Mouse (Mus musculus) stomach, postnatal 0 days (tissue): ENCODE results near the gene Arsk. TPM values are rescaled to one million over a fixed set of nuclear protein-coding genes. Genes with fewer than 3 reads are reported as not detected.

Experiments
- ATAC-seq: fragments of 200-750 bp; cut with Nextera tagmentation; 2 replicates; pipeline ENCODE4 v1.8.0; 2017; ENCODE audit not compliant: low FRiP score, low TSS enrichment
- DNase-seq: peaks from one replicate; pipeline ENCODE4 v3.0.0-alpha.2; 2016; ENCODE audit warnings: low spot score
- H3K27ac ChIP-seq: fragments of 300-500 bp; sonication (generic); replicated peaks from 2 replicates; pipeline ENCODE4 v1.5.1; 2014; ENCODE audit warnings: mild to moderate bottlenecking, control low read depth
- H3K27me3 ChIP-seq: fragments of 300-500 bp; sonication (generic); 2 replicates; pipeline ENCODE4 v1.6.1; 2014; ENCODE audit warnings: low read length; ENCODE audit not compliant: control insufficient read depth, insufficient read depth
- H3K36me3 ChIP-seq: fragments of 300-500 bp; sonication (generic); 2 replicates; pipeline ENCODE4 v1.6.1; 2014; ENCODE audit warnings: low read length, mixed read lengths; ENCODE audit not compliant: control insufficient read depth, insufficient read depth
- H3K4me1 ChIP-seq: fragments of 300-500 bp; sonication (generic); replicated peaks from 2 replicates; pipeline ENCODE4 v1.6.1; 2014; ENCODE audit warnings: antibody characterized with exemption; ENCODE audit not compliant: control insufficient read depth, insufficient read depth
- H3K4me2 ChIP-seq: fragments of 300-500 bp; sonication (generic); replicated peaks from 2 replicates; pipeline ENCODE4 v1.6.1; 2014; ENCODE audit warnings: low read depth, mild to moderate bottlenecking, control low read depth, moderate library complexity
- H3K4me3 ChIP-seq: fragments of 300-500 bp; sonication (generic); 2 replicates; pipeline ENCODE4 v1.5.1; 2014; ENCODE audit warnings: low read depth, low read length, control low read depth
- H3K9ac ChIP-seq: fragments of 300-500 bp; sonication (generic); 2 replicates; pipeline ENCODE4 v1.6.1; 2014; ENCODE audit warnings: mild to moderate bottlenecking, low read length, control low read depth, mixed read lengths
- H3K9me3 ChIP-seq: fragments of 300-500 bp; sonication (generic); 2 replicates; pipeline ENCODE4 v1.6.1; 2016; ENCODE audit warnings: low read length; ENCODE audit not compliant: control insufficient read depth
- CTCF ChIP-seq: IDR thresholded peaks from 2 replicates; pipeline ENCODE4 v1.5.1; 2016; ENCODE audit warnings: antibody characterized with exemption, low read depth, mild to moderate bottlenecking, moderate library complexity
- EP300 ChIP-seq: optimal IDR thresholded peaks from 2 replicates; pipeline ENCODE3; 2016; ENCODE audit warnings: antibody characterized with exemption
- WGBS: fragments of 180-500 bp; shearing (Covaris S2); extraction: QIAGEN DNeasy Blood & Tissue Kit; methylation state at CpG from one replicate; pipeline ENCODE4 v1.1.7; 2014; 5-methylcytosine and 5-hydroxymethylcytosine counted together
- polyA plus RNA-seq: library from polyadenylated mRNA; unstranded; fragments of >200 nt; fragmentation: Nextera tagmentation; extraction: Ambion mirVana; gene quantifications from 2 replicates; pipeline ENCODE4 v1.2.1, GENCODE M21; 2015

The Arsk gene
- polyA plus RNA-seq, 1 experiment from 2014 or later = 4.0 TPM

DNA sequence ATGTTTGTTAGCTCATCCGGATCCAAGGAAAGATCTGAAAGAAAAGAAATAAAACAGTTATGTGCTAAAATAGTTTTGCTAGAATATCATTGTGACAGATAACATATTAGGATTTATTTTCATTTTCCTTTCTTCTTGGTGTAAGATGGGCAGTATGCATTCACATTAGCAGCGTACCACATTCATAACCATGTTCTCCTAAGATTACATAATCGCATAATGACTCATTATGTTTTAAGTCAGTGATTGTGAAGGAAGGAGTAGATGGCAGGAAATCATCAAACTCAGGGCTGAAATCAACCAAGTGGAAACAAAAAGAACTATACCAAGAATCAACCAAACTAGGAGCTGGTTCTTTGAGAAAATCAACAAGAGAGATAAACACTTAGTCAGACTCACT lies 35.9 kb downstream of the Arsk start:
- 91% methylated on average over 3 of the region's 3 CpGs for WGBS
- H3K9me3 ChIP-seq = no peaks in the 10 kb centered on the region
- H3K27me3 ChIP-seq = no peaks in the 10 kb centered on the region
- H3K4me3 ChIP-seq = no peak overlapping the region
- H3K4me1 ChIP-seq = no peaks in the 10 kb centered on the region
- TF ChIP-seq CTCF (no peak), EP300 (no peak)
- DNase-seq = no peak
- H3K36me3 ChIP-seq = peaks cover 4% of the 10 kb centered on the region; the same call in 1 of the 2 replicates
- no peak overlapping the region for H3K9ac ChIP-seq
- no peak overlapping the region for H3K4me2 ChIP-seq
- no peak overlapping the region for H3K27ac ChIP-seq
- ATAC-seq = no peak

- Histone ChIP-seq H3K27me3 (no peaks in the 10 kb centered on the region), H3K36me3 (peaks cover 4% of the 10 kb centered on the region; the same call in 1 of the 2 replicates), H3K4me1 (no peaks in the 10 kb centered on the region), H3K27ac (no peak overlapping the region), H3K9ac (no peak overlapping the region), H3K9me3 (no peaks in the 10 kb centered on the region), H3K4me2 (no peak overlapping the region), H3K4me3 (no peak overlapping the region)
- DNase-seq (no peak), ATAC-seq (no peak)
- 83% methylated on average over 3 of the region's 3 CpGs for WGBS
- TF ChIP-seq CTCF (no peak), EP300 (no peak)
These were observed 36.3 kb downstream of the Arsk start for GRCm38 (mm10) chr13:76062126-76062525.

- H3K4me3 ChIP-seq = no peak overlapping the region
- no peak overlapping the region for H3K9ac ChIP-seq
- no peak overlapping the region for H3K4me2 ChIP-seq
- no peak for TF ChIP-seq CTCF
- no peak for TF ChIP-seq EP300
- H3K36me3 ChIP-seq = 0 out of 2 replicates have a peak, but pooled peaks cover 3% of the 10 kb centered on the region
- no peak for DNase-seq
- H3K9me3 ChIP-seq = no peaks in the 10 kb centered on the region
- H3K4me1 ChIP-seq = peaks cover 8% of the 10 kb centered on the region; the same call in 1 of the 2 replicates
- no peak overlapping the region for H3K27ac ChIP-seq
- ATAC-seq = no peak
- 84% methylated on average over 4 of the region's 4 CpGs for WGBS
- H3K27me3 ChIP-seq = 0 out of 2 replicates have a peak, but pooled peaks cover 5% of the 10 kb centered on the region
These were observed 38.9 kb downstream of the Arsk start for GRCm38 (mm10) chr13:76059591-76059990.

- Histone ChIP-seq H3K27ac (no peak overlapping the region), H3K9me3 (no peaks in the 10 kb centered on the region), H3K9ac (no peak overlapping the region), H3K4me1 (peaks cover 8% of the 10 kb centered on the region; the same call in 1 of the 2 replicates), H3K36me3 (no peaks in the 10 kb centered on the region), H3K4me2 (no peak overlapping the region), H3K27me3 (0 out of 2 replicates have a peak, but pooled peaks cover 8% of the 10 kb centered on the region), H3K4me3 (no peak overlapping the region)
- ATAC-seq (no peak), DNase-seq (no peak)
- TF ChIP-seq CTCF = no peak
- no peak for TF ChIP-seq EP300
- 68% methylated on average over 10 of the region's 10 CpGs for WGBS
These were observed 41.0 kb downstream of the Arsk start for GRCm38 (mm10) chr13:76057267-76058069.

- H3K36me3 ChIP-seq = no peaks in the 10 kb centered on the region
- peak within 1 kb of the TSS; percentile 18; the same call in 1 of the 2 replicates for H3K9ac ChIP-seq
- H3K27me3 ChIP-seq = 0 out of 2 replicates have a peak, but pooled peaks cover 8% of the 10 kb centered on the region
- H3K4me2 ChIP-seq = peak within 1 kb of the TSS; percentile 88
- no peak for TF ChIP-seq EP300
- TF ChIP-seq CTCF = no peak
- H3K9me3 ChIP-seq = no peaks in the 10 kb centered on the region
- WGBS = 11% methylated on average over 10 of the region's 10 CpGs
- H3K27ac ChIP-seq = no peak within 1 kb of the TSS
- ATAC-seq = no peak
- DNase-seq = no peak
- peaks cover 8% of the 10 kb centered on the region; the same call in 1 of the 2 replicates for H3K4me1 ChIP-seq
- H3K4me3 ChIP-seq = peak within 1 kb of the TSS; percentile 49
These were observed 41.6 kb downstream of the Arsk start, which contains the start of gene Gpr150 for GRCm38 (mm10) chr13:76056896-76057266. TSS of gene Gpr150 (minus strand) at chr13:76056996.

DNA sequence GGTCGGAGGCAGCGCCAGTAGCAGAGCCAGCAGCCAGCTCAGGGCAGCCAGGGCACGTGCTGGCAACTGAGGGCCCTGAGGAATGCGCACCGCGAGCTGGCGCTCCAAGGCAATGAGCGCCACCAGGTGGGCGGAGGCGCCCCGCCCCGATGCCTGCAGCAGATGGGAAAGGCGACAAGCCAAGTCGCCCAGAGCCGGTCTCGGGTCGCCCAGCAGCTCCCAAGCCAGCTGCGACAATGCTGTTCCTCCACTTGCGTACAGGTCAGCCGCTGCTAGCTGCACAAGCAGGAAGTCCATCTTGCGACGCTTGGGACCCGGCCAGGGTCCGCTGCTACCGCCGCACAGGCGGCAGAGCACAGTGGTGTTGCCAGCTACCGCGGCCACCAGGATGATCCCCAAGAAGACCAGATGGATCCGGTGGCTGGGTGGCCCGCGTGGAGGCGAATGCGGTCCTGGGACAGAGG lies 42.2 kb downstream of the Arsk start:
- H3K9ac ChIP-seq = 0 out of 2 replicates have a peak overlapping the region, but pooled peaks have one; percentile 18
- H3K36me3 ChIP-seq = no peaks in the 10 kb centered on the region
- peaks cover 8% of the 10 kb centered on the region; the same call in 1 of the 2 replicates for H3K4me1 ChIP-seq
- peak overlapping the region; percentile 88 for H3K4me2 ChIP-seq
- H3K27me3 ChIP-seq = 0 out of 2 replicates have a peak, but pooled peaks cover 8% of the 10 kb centered on the region
- no peak for TF ChIP-seq EP300
- peak; percentile 62 for TF ChIP-seq CTCF
- under 1% methylated on average over 34 of the region's 34 CpGs for WGBS
- H3K9me3 ChIP-seq = no peaks in the 10 kb centered on the region
- peak; percentile 76 for ATAC-seq
- H3K4me3 ChIP-seq = peak overlapping the region; percentile 49
- no peak overlapping the region for H3K27ac ChIP-seq
- peak; percentile 65 for DNase-seq
